Mouse (Mus musculus) right cerebral cortex, postnatal 4 days (tissue): ENCODE results near the gene Ppp1r9a.
"Not testable (repeated sequence)": the region's sequence is repeated elsewhere in the genome, so short reads cannot be mapped to it uniquely, and the experiment has no call there.

ENCODE experiments used
- DNase-seq: peaks from one replicate; pipeline ENCODE4 v3.0.0-alpha.2; 2022

The Ppp1r9a gene

DNA sequence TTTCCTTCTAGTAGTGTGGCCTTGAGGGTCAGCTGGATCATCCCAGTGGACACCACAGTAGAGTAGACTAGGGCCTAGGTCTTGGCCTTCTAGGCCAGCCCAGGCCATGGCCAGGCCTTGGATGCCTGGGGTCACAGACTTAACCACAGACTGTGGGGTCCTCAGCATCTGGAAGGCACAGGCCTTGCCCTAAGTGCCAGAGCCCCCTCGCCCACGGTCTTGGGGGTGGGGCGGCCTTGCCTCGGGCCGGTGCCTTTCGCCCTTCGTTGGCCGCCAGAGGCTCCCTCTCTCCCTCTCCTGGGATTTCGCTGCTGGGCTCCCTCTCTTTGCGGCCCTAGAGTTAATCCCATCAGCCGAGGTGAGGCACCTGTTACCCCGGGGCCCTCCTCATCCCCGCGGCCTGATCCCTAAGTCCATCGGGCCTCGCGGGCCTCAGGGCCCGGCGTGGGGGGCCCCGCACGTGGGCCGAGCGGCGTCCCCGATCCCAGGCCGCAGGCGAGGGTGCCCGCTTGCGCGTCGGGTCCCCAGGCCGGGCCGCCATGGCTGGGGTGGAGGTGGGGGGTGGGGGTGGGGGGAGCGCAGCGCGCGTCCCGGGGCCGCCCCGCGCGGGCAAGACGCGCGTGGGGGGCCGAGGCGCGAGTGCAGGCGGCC, at the start of gene Ppp1r9a:
Ppp1r9a (plus strand) TSS at position 244 of the 651 bp plus-strand sequence.
- peak; percentile 56 for DNase-seq

DNA sequence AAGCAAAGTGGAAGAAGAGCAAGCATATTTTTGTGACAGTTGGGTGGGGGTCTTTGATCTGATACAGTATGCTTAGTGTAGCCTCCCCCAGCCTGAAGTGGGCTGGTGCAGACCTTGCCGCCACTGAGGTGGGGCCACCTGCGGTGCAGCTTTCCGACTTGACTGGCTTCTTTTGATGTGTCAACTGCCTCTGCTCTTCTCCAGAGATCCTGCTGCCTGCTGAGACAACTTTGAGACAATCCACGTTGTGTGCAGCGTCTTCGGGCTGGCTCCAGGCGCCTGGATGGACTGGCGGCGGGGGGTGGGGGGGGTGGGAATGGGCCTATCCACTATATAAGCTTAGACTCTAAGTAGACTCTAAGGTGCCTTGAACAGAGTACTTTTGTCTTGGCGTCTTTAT, 47.5 kb upstream of the Ppp1r9a start:
- DNase-seq = no peak

- no peak for DNase-seq
Observed at GRCm38 (mm10) chr6:4856919-4857318, 45.8 kb upstream of the Ppp1r9a start.

GRCm38 (mm10) chr6:4884316-4884715, 18.4 kb upstream of the Ppp1r9a start:
- DNase-seq = no peak

DNA sequence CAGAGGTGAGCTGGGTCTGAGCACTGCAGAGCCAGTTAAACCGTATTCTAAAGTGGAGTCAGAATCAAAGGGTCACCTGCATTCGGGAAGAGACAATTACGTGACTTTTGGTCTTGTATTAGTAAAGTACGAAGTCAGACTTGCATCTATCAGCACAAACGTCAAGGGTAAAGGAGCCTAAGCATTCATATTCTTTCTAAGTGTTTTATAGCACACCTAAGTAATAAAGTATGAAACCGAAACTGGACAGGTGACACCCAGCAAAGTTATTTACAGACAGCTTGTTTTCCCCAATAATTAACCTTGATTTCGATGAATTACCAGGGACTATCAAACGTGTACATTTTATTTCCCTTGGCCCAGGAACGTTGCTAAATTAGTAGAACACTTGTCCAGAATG, 13.2 kb upstream of the Ppp1r9a start:
- DNase-seq = no peak

DNA sequence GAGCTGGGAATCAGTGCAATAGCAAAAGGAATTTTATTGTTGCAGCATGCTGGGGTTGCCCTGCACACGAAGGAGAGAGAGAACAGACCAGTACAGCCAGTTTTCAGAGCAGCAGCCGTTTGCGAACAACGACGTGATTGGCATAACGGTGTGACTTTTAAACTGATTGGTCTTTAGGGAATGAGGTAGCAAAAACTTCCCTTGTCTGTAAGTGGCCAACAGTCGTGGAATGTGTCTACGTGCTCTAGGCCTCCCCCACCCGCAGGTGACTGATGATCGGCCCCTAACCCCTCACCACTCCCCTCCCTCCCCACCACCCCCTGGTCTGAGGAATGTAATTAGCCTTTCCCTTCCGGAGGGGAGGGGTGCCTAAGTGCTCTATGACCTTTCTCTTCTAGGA, 10.3 kb upstream of the Ppp1r9a start:
- no peak for DNase-seq

GRCm38 (mm10) chr6:4893312-4893711, 9.4 kb upstream of the Ppp1r9a start:
- not testable (repeated sequence) for DNase-seq

GRCm38 (mm10) chr6:4899906-4900305, 2.8 kb upstream of the Ppp1r9a start:
- DNase-seq = no peak

GRCm38 (mm10) chr6:4903325-4904054, 773 bp downstream of the Ppp1r9a start:
- DNase-seq = peak; percentile 71

DNA sequence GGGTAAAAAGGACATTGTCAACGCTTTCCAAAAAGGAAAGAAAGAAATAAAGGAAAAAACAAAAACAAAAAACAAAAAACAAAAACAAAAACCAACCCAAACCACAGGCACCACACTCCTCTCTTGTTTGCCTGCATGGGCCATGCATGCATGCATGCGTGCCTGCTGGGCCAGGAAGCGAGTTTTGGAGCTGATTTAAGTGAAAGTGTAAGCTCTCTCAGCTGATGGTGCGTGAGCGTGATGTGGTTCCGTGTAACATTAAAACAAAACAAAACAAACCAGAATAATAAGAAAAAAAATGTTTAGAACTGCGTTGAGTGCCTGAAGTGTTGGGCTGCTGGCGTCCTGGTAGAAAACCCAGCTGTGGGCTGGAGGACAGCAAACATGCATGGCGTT, 1.3 kb downstream of the Ppp1r9a start:
- DNase-seq = peak; percentile 19

DNA sequence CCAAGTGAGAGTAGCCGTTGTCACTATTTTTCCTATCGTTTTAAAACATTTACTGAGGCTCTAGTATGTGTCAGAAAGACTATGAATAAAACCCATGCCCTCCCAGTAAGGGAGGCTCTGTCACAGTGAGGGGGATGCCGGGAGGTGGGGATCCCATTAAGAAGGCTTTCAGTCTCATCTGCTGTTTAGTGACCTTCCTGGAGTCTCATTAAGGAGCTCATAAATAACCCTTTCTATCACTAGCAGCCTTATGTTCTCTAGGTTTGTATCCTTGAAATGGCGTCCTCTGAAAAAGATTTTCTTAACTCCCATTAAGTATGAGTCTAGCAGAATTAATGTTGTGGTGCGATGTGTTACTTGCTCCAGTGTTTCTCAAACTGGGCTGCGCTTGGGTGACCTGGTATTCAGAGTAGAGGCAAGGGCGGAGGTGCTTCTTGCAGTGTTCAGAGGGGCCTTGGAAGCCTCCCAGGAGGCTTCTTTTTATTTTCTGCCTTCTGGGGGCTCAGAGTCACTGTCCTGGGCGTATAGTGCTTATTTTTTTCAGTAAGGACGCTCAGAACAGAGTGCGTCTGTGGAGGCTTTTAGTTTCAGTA, 7.4 kb downstream of the Ppp1r9a start:
- no peak for DNase-seq

DNA sequence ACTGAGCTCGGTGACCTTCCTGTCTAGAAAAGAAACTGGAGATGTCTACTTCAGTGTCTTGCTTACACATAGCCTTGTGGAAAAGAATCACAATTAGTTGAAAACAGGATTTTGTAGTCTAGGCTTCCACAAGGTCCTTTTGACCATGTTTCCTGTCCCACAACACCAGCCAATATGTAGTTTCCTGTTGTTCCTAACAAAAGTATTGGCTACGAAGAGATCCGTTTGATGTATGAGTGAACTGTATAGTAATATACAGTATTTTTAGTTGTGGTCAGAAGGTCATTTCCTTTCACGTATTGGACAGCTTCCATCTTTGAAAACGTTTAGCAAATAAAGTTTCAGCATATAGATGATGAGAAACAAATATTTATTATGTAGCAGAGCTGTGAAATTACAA, 15.8 kb downstream of the Ppp1r9a start:
- no peak for DNase-seq

DNA sequence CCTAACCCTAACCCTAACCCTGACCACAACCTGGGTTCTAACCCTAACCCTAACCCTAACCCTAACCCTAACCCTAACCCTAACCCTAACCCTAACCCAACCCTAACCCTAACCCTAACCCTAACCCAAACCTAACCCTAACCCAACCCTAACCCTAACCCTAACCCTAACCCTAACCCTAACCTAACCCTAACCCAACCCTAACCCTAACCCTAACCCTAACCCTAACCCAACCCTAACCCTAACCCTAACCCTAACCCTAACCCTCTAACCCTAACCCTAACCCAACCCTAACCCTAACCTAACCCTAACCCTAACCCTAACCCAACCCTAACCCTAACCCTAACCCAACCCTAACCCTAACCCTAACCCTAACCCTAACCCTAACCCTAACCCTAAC, 21.1 kb downstream of the Ppp1r9a start:
- DNase-seq = not testable (repeated sequence)

DNA sequence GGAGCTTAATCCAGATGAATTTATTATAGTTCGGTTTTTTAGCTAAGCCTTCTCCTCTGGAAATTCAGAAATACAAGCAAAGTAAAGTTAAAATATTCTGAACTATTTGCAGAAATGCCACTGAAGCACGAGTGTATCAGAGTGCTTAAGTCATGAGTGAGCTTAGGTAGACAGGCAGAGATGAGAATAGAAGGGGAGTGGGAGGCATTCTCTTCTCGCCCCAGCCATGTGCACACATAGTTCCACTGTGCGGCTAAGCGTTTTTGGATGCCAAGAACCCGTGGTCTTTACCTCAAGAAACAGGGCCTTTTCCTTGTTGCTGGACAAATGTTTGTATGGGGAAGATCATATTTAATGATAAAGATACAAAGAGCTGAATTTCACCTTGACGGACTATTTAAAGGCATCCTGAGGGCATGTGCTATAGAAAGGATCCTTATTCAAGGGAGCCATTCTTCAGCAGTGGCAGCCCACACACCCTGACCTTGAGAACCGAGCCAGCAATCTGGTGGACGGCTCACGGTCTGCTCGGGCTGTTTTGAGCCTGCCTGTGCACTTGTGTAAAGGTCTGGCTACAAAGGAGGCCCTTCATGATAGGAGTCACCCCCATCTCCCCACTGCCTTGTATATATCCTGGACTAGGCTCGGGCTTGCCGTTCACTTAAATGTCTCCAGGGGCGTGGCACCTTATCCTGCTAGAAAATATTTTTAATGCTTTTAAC, 23.4 kb downstream of the Ppp1r9a start:
- no peak for DNase-seq

DNA sequence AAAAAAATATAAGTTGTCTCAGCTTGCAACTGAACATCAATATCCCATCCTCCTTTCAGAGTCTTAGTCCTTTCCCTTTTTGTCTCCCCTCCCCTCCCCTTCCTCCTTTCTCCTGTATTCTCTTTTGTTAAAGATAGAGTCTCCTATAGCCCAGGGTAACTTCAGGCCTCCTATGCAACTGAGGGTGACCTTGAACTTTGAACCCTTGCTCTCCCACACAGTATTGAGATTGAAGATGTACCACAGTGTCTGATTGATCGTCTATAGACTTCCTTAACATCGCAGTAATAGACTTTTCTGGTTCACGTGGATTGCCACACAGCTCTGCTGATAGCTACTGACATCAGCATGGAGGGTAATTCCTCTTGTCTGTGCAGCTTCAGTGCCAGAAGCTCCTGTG, 27.6 kb downstream of the Ppp1r9a start:
- no peak for DNase-seq

DNA sequence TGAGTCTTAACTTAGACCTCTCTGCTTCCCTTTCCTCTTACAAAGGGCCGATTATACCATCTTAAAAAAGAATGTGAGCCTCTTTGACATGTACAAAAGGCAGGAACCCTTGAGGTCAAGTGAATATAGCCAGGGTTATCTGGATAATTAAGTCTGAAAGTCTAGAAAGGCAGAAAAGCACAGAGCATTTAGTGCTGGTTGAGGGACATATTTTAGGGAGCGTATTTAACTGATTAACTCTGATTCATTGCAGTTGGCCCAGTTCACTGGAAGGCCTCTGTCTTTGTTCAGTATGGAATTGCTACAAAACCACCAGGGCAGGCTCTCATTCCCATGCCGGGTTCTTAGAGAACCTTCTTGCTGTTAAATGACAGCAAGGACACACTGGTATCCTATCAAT, 36.2 kb downstream of the Ppp1r9a start:
- DNase-seq = no peak

DNA sequence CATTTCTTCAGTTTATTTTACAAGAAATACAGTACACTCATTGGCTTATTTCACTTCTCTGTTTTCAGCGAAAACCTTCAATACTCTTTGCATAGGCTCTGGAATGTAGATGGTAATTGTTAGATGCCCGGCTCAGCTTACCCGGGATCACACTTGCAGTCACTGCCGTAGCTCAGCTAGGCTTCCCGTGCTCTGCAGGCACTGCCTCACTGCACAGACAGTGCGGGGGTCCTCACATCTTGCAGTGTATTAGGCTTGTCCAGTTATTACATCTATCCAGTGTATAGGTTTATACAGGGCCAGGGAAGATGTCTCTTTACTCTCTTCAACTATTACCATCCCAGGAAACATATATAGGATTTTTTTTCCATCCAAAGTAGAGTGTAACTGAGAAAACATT, 37.4 kb downstream of the Ppp1r9a start:
- no peak for DNase-seq

DNA sequence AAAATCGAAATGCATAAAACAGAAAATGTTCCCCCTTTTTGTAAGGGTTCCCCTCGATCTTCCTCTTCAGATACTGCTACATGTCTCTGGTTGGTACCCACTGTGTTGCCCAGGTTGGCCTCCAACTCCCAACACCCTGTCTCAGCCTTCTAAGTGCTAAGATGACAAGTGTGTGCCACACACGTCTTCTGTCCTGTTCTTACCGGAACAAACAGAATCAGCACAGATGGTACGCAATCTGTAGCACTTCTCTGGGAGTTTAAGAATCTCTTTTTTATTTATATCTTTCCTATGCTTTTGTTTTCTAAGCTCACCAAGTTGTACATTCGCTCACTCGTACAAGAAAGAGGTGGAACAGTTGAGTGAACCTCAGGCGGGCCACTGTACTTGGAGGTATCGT, 37.9 kb downstream of the Ppp1r9a start:
- DNase-seq = no peak

DNA sequence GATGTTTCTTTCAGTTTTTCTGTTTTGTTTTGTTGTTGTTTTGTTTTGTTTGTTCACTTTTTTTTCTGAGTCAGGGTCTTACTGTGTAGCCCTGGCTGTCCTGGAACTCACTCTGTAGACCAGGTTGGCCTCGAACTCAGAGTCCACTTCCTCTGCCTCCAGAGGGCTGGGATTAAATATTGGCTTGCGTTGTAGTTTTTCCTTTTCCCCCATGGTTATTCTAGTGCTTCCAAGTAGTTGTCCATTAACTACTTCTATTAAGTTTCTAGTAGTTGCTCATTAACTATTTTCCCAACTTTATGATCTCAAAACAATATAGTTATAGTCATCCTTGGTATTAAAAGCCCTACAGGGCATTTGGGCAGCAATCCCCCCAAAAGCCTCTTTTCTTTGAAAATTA, 41.1 kb downstream of the Ppp1r9a start:
- DNase-seq = no peak

DNA sequence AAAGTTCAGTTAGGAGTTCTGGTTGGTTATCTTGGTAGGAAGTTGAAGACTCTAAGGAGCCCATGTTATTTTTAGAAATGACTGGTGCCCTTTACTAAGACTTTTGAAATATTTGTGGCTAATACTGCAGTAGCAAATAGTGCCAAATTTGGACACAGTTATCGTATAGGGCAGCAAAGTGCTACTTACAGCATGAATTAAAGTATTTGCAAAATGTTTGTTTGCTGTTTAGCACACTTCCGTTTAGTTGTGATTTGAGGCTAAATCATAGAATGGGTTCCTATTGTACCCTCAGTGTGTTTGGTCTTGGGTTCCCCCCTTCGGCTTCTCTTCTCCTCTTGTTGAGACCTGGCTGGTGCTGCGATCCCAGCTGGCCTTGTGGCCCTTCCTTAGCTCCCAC, 45.3 kb downstream of the Ppp1r9a start:
- no peak for DNase-seq

GRCm38 (mm10) chr6:4949701-4950100, 47.0 kb downstream of the Ppp1r9a start:
- no peak for DNase-seq

GRCm38 (mm10) chr6:4953028-4953719, 50.5 kb downstream of the Ppp1r9a start:
- no peak for DNase-seq

GRCm38 (mm10) chr6:4956651-4957050, 53.9 kb downstream of the Ppp1r9a start:
- DNase-seq = no peak
